Mouse (Mus musculus) hindbrain, postnatal 0 days (tissue): ENCODE data around the gene Thsd7b. TPM values are rescaled to one million over a fixed set of nuclear protein-coding genes. Genes with fewer than 3 reads are reported as not detected.

ENCODE experiments used
- ATAC-seq: fragments of 200-750 bp; cut with Nextera tagmentation; 2 replicates; pipeline ENCODE4 v1.8.0; 2017; ENCODE audit warnings: mild to moderate bottlenecking, moderate TSS enrichment, moderate library complexity
- DNase-seq: peaks from one replicate; pipeline ENCODE4 v3.0.0-alpha.2; 2015; ENCODE audit warnings: low spot score
- H3K27ac ChIP-seq: fragments of 300-500 bp; sonication (generic); 2 replicates; pipeline ENCODE4 v1.5.1; 2014; ENCODE audit warnings: mild to moderate bottlenecking
- H3K27me3 ChIP-seq: fragments of 300-500 bp; sonication (generic); 2 replicates; pipeline ENCODE4 v1.6.1; 2014; ENCODE audit warnings: low read length, mixed read lengths; ENCODE audit not compliant: insufficient read depth
- H3K36me3 ChIP-seq: fragments of 300-500 bp; sonication (generic); 2 replicates; pipeline ENCODE4 v1.6.1; 2014; ENCODE audit warnings: low read length, mixed read lengths; ENCODE audit not compliant: insufficient read depth
- H3K4me1 ChIP-seq: fragments of 300-500 bp; sonication (generic); 2 replicates; pipeline ENCODE4 v1.6.1; 2014; ENCODE audit warnings: antibody characterized with exemption, low read length, mixed read lengths; ENCODE audit not compliant: insufficient read depth
- H3K4me2 ChIP-seq: fragments of 300-500 bp; sonication (generic); 2 replicates; pipeline ENCODE4 v1.6.1; 2014; ENCODE audit warnings: low read depth, mild to moderate bottlenecking, low read length, moderate library complexity, mixed read lengths
- H3K4me3 ChIP-seq: fragments of 300-500 bp; sonication (generic); 2 replicates; pipeline ENCODE4 v1.5.1; 2014; ENCODE audit warnings: low read length
- H3K9ac ChIP-seq: fragments of 300-500 bp; sonication (generic); replicated peaks from 2 replicates; pipeline ENCODE4 v1.6.1; 2014; ENCODE audit warnings: mild to moderate bottlenecking, low read length, moderate library complexity, mixed read lengths
- H3K9me3 ChIP-seq: fragments of 300-500 bp; sonication (generic); 2 replicates; pipeline ENCODE4 v1.6.1; 2016; ENCODE audit warnings: low read length, mixed read lengths
- CTCF ChIP-seq: IDR thresholded peaks from 2 replicates; pipeline ENCODE4 v1.5.1; 2016; ENCODE audit warnings: antibody characterized with exemption, control low read depth, low read depth
- WGBS: fragments of 180-500 bp; shearing (Covaris S2); extraction: QIAGEN DNeasy Blood & Tissue Kit; methylation state at CpG from one replicate; pipeline ENCODE4 v1.1.7; 2014; 5-methylcytosine and 5-hydroxymethylcytosine counted together
- polyA plus RNA-seq: library from polyadenylated mRNA; unstranded; fragments of >200 nt; fragmentation: Nextera tagmentation; extraction: Ambion mirVana; gene quantifications from 2 replicates; pipeline ENCODE4 v1.2.1, GENCODE M21; 2015
- total RNA-seq: library from RNA; depleted of rRNA; stranded (reverse); fragments of >200 nt; gene quantifications from 2 replicates; pipeline ENCODE4 v1.2.3, GENCODE M21; 2014

The Thsd7b gene
- total and polyA plus RNA-seq, 2 experiments from 2014 or later: 9.5 to 19.7 TPM

DNA sequence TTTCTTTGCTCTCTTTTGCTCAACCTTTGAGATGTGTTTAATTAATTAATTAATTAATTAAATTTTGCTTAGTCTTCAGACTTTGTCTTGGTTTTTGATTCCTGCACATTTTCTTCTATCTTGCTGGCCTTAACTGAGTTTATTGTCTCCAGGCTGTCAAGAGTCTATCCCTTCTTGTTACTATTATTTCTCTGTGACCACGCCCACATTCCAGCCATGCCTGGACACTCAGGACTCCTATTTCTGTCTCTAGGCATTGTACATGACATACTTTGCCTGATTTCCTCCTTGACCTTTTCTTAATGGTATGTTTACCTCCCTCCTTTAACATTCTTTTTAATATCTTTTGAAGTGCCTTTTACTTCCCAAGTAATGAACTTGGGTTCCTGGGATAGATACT lies 267.6 kb downstream of the Thsd7b start:
- no peak for TF ChIP-seq CTCF
- no peaks in the 10 kb centered on the region for H3K27me3 ChIP-seq
- H3K27ac ChIP-seq: no peak overlapping the region
- H3K4me3 ChIP-seq: no peak overlapping the region
- 61% methylated on average over 1 of the region's 1 CpGs for WGBS
- no peaks in the 10 kb centered on the region for H3K36me3 ChIP-seq
- DNase-seq (no peak), ATAC-seq (no peak)
- H3K9ac ChIP-seq: no peak overlapping the region
- H3K4me2 ChIP-seq: no peak overlapping the region
- H3K9me3 ChIP-seq: no peaks in the 10 kb centered on the region
- no peaks in the 10 kb centered on the region for H3K4me1 ChIP-seq

DNA sequence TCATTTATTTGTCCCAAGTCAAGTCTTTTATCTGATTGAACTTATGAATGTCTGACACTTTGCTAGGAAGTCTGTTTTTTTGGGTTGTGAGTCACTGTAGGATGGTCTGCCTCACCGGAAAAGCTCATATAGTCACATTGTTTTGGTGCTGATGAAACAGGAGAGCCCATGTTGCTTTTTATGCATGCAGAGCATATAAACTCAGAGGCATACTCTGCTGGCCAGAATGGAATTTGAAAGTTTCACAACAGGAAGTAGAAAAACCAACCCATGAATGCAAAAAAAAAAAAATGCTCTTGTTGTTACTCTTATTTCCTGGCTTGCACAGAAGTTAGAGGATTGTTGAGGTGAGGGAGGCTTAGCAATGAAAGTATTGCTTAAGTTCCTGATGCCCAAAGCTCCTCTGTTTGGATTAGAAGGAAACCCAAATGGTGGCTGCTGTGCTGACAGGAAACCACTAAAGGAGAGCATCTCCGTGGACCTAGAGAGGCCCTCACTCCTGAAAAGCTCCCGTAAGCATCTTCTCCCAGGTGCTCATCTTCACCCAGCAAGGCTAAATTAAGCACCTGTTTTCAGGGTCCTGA lies 269.6 kb downstream of the Thsd7b start:
- H3K4me2 ChIP-seq: no peak overlapping the region
- no peaks in the 10 kb centered on the region for H3K36me3 ChIP-seq
- H3K27me3 ChIP-seq: no peaks in the 10 kb centered on the region
- 86% methylated on average over 3 of the region's 3 CpGs for WGBS
- DNase-seq (no peak), ATAC-seq (no peak)
- no peak overlapping the region for H3K4me3 ChIP-seq
- no peaks in the 10 kb centered on the region for H3K9me3 ChIP-seq
- H3K4me1 ChIP-seq: no peaks in the 10 kb centered on the region
- no peak overlapping the region for H3K27ac ChIP-seq
- no peak overlapping the region for H3K9ac ChIP-seq
- TF ChIP-seq CTCF: no peak

DNA sequence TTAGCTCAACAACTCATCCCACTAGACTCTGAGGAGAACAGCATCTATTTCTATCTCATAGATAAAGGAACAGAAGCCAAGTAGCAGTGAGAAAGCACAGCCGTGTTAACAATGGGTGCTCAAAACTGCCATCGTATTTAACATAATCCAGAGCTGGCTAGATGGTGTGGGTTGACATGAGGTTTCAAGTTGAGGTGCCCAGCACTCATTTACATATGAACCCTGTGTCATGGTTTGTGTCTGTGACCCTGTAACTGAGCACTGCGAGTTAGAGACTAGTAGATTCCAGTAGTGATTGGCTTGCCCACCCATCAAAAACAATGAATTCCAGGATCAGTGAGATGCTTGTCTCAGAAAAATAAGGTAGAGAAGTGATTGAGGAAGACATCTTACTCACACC lies 270.1 kb downstream of the Thsd7b start:
- Histone ChIP-seq H3K4me1 (no peaks in the 10 kb centered on the region), H3K4me3 (no peak overlapping the region), H3K9me3 (no peaks in the 10 kb centered on the region), H3K9ac (no peak overlapping the region), H3K36me3 (no peaks in the 10 kb centered on the region), H3K4me2 (no peak overlapping the region), H3K27ac (no peak overlapping the region), H3K27me3 (no peaks in the 10 kb centered on the region)
- ATAC-seq (no peak), DNase-seq (no peak)
- 84% methylated on average over 3 of the region's 3 CpGs for WGBS
- no peak for TF ChIP-seq CTCF

DNA sequence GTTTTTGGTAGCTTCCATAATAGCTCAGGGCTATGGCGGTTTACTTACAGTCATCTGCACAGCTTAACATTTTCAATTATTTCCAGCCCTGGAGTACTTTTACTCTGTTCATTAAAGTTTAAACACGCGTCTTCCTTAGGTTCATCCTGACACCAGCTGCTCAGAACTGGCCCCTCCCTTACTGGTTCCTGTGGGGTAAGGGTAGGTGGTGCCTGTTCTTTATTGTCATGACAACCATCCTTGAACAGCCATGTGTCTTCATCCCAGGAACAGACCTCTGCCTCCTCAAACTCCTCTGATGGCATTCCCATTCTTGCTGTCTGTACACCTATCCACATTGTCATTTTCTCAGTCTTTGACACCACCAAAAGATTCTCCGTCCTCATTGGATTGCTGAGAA lies 285.0 kb downstream of the Thsd7b start:
- Histone ChIP-seq H3K9me3 (no peaks in the 10 kb centered on the region), H3K4me3 (no peak overlapping the region), H3K4me1 (no peaks in the 10 kb centered on the region), H3K27ac (no peak overlapping the region), H3K4me2 (no peak overlapping the region), H3K27me3 (no peaks in the 10 kb centered on the region), H3K36me3 (no peaks in the 10 kb centered on the region), H3K9ac (no peak overlapping the region)
- WGBS: 93% methylated on average over 4 of the region's 4 CpGs
- no peak for DNase-seq
- no peak for ATAC-seq
- no peak for TF ChIP-seq CTCF

DNA sequence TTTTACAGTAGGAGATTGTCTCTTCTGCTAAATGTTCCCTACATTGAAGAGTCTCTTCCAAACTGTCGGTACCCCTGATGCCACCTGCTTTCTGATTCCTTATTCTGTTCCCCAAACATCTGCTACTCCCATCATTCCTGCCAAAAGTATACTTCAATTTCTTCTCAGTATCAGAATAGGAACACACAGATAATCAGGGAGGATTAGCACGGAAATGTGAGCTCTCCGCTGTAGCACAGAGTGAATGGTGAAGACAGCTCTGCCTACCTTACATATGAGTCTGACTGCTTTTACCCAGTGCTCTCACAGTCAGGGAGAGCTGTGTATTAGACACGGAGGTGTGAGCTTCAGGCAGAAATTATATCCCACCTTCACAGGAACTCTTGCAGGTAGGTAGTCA lies 286.0 kb downstream of the Thsd7b start:
- H3K9ac ChIP-seq: no peak overlapping the region
- DNase-seq (no peak), ATAC-seq (no peak)
- no peaks in the 10 kb centered on the region for H3K27me3 ChIP-seq
- TF ChIP-seq CTCF: no peak
- H3K4me2 ChIP-seq: no peak overlapping the region
- H3K27ac ChIP-seq: no peak overlapping the region
- no peak overlapping the region for H3K4me3 ChIP-seq
- no peaks in the 10 kb centered on the region for H3K4me1 ChIP-seq
- WGBS: 75% methylated on average over 4 of the region's 4 CpGs
- H3K9me3 ChIP-seq: no peaks in the 10 kb centered on the region
- H3K36me3 ChIP-seq: no peaks in the 10 kb centered on the region

DNA sequence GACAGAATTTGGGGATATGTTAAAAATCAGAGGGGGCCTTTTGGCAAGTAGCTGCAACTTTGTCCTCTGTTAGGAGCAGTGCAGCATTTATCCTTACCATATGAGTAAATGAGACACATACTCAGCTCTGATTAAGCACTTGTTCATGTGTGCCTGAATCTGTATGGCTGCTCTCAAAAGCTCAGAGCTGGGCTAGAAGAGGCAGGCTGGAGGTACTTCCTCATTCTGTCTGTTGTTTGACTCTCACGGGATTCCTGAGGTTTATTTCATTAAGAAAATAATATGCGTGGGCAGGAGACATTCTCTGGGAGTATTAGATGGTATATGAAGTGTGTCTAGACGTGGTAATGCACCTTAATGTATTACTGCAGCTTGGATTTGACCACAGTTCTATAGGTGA lies 286.7 kb downstream of the Thsd7b start:
- Histone ChIP-seq H3K4me3 (no peak overlapping the region), H3K36me3 (no peaks in the 10 kb centered on the region), H3K27me3 (no peaks in the 10 kb centered on the region), H3K4me1 (no peaks in the 10 kb centered on the region), H3K27ac (no peak overlapping the region), H3K9me3 (no peaks in the 10 kb centered on the region), H3K4me2 (no peak overlapping the region), H3K9ac (no peak overlapping the region)
- DNase-seq (no peak), ATAC-seq (no peak)
- 59% methylated on average over 3 of the region's 3 CpGs for WGBS
- no peak for TF ChIP-seq CTCF

DNA sequence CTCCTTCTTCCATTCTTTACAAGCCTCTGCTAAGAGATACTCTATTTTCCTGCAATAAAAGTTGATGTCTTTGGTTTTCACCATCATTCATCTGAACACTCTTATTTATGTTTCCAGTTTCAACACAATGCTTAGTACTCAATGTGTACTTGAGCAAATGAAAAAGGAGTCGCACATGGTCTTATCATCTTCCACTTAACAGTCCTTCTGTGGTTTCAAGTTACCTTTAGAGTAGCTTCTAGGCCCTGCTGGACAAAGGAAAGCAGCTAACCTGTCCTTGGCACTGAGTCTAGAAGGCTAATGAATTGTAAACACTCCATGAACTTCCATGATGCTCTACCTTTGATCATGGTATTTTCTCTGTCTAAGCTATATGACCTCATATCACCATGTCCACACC lies 289.6 kb downstream of the Thsd7b start:
- no peak overlapping the region for H3K27ac ChIP-seq
- H3K4me3 ChIP-seq: no peak overlapping the region
- no peaks in the 10 kb centered on the region for H3K27me3 ChIP-seq
- H3K4me2 ChIP-seq: no peak overlapping the region
- ATAC-seq (no peak), DNase-seq (no peak)
- H3K9me3 ChIP-seq: no peaks in the 10 kb centered on the region
- H3K4me1 ChIP-seq: no peaks in the 10 kb centered on the region
- no peak overlapping the region for H3K9ac ChIP-seq
- no peak for TF ChIP-seq CTCF
- whole genome bisulfite sequencing: 93% methylated on average over 1 of the region's 1 CpGs
- H3K36me3 ChIP-seq: no peaks in the 10 kb centered on the region
